Mouse (Mus musculus) gastrocnemius, adult 2 months (tissue): ENCODE results near the gene Nup43. TPM values are rescaled to one million over a fixed set of nuclear protein-coding genes. Genes with fewer than 3 reads are reported as not detected.
A peak's percentile ranks its signal among the peaks of the same experiment; 100 is the strongest.

Experiments
- DNase-seq: peaks from one replicate; pipeline ENCODE4 v3.0.0; 2022
- H3K27ac ChIP-seq: fragments of 200-600 bp; 2 replicates; pipeline ENCODE4 v1.8.1; 2022; ENCODE audit warnings: mild to moderate bottlenecking
- H3K4me3 ChIP-seq: fragments of 200-600 bp; 2 replicates; pipeline ENCODE4 v1.8.1; 2022; ENCODE audit warnings: mild to moderate bottlenecking, moderate library complexity
- CTCF ChIP-seq: fragments of 200-600 bp; IDR thresholded peaks from 2 replicates; pipeline ENCODE4 v1.8.1; 2022; ENCODE audit warnings: antibody characterized with exemption, mild to moderate bottlenecking, moderate library complexity
- intact Hi-C: fragments of 180-260 bp; cut with DNase I; formaldehyde crosslinking; loops from one replicate; pipeline ENCODE4 v1.15.1; 2025
- total RNA-seq, 2 experiments: library from RNA; stranded (reverse); gene quantifications; 2 replicates each; pipeline ENCODE4 v1.2.3; 2021

The Nup43 gene
- total RNA-seq, 2 experiments from 2014 or later, result 5.6 to 6.3 TPM

- Histone ChIP-seq H3K27ac (no peak overlapping the region), H3K4me3 (no peak overlapping the region)
- DNase-seq, result no peak
- intact Hi-C loops, result no loop called here
- TF ChIP-seq CTCF, result no peak
These were observed 42.8 kb downstream of the Nup43 start for GRCm38 (mm10) chr10:7710121-7710520.

- Histone ChIP-seq H3K4me3 (no peak overlapping the region), H3K27ac (no peak overlapping the region)
- TF ChIP-seq CTCF, result no peak
- intact Hi-C loops, result no loop called here
- no peak for DNase-seq
These were observed 45.2 kb downstream of the Nup43 start for GRCm38 (mm10) chr10:7712506-7712905.

DNA sequence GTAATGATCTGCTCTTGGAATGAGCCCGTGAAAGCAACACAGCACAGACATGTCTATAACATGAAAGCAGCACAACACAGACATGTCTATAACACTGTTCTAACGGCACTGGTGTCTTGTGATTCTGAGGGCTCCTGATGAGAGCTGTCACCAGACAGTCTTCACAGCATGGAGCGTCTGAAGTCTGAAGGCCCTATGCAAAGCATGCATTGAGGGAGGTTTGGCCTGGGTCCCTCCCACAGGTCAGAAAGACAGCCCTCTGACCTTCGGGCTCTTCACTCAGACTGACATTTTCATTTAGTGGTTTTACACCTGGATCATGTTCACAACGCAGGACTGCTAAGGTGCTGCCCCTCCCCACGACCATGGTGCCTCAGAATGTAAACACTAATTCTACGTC, 47.8 kb downstream of the Nup43 start:
- H3K27ac ChIP-seq, result no peak overlapping the region
- intact Hi-C loops, result no loop called here
- TF ChIP-seq CTCF, result no peak
- H3K4me3 ChIP-seq, result no peak overlapping the region
- DNase-seq, result no peak

DNA sequence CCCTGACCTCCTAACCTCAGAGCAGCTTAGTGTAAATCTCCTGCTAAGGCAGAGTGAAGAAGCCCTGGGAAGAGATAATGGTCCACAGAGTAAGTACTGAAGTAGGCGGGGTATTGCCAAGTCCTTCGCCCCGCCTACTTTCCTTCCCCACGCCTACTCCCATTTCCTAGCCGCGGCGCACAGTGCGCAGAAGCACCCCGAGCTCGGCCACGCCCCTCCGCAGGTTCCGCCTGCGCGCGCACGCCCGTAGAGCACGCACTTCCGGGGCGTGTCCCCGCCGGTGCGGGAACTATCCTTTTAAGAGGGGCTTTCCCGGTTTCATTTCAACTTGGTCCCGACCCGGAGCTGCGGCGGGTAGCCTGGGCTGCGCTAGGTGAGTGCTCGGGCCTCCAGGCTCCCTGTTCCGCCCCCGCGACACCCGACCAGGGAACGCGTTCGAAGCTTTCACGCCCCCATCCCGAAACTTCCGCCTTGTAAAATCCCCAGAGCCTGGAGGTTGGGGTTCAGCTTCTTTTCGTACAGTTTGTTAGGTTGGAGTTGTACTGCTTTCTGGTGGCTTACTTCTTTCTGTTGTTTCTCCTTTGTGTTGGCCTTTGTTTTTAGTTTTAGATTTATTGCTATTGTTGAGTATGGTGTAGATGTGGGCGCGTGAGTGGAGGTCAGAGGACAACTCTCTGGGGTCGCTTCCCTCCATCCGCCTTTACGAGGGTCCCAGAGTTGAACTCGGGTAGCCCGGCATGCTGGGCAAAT, 58.6 kb downstream of the Nup43 start, which contains the start of gene Katna1:
Gene Katna1, plus strand, starts transcription at position 250 of the 750 bp plus-strand sequence.
- no peak for TF ChIP-seq CTCF
- intact Hi-C loops, result no loop called here

DNA sequence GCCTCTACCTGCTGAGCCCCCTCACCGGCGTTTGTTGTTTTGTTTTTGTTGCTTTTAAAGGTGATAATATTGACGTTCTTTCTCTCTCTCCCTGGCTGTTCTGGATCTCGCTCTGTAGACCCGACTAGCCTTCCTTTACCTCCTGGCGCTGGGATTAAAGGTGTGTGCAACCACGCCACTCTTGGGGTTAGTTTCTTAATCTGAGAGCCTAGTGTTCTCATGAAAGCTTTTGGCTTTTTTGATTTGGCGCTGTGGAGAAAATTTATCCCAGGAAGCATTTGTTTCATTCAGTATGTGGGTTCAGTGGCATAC, 59.2 kb downstream of the Nup43 start:
- DNase-seq, result no peak

More for the DNA sequence above, 58.6 kb downstream of the Nup43 start, which contains the start of gene Katna1:
- DNase-seq, result peak; percentile 96
- Histone ChIP-seq H3K27ac (peak within 1 kb of the TSS; percentile 90), H3K4me3 (peak within 1 kb of the TSS; percentile 90)

DNA sequence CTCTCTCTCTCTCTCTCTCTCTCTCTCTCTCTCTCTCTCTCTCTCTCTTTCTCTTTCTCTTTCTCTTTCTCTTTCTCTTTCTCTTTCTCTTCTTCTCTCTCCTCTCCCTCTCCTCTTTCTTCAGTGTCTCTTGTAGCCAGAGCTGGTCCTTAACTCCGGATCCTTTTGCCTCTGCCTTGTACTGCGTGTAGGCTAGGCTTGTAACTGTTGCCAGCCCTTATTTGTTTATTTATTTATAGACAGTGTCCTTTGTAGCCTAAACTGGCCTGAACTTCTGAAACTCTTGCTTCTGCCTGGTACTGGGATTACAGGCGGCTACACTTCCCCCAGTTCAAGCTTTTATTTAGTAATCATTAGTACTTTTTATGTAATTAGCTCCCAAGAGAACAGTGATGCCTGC, 59.7 kb downstream of the Nup43 start:
- TF ChIP-seq CTCF, result no peak
- no peak overlapping the region for H3K27ac ChIP-seq
- DNase-seq, result no peak
- intact Hi-C loops, result no loop called here
- H3K4me3 ChIP-seq, result peak overlapping the region; percentile 32

More for the DNA sequence above, 59.2 kb downstream of the Nup43 start:
- intact Hi-C loops, result no loop called here
- H3K27ac ChIP-seq, result peak overlapping the region; percentile 90
- H3K4me3 ChIP-seq, result peak overlapping the region; percentile 90
- no peak for TF ChIP-seq CTCF

Other genes starting within 250 kb of the Nup43 start
- under 1 TPM in 1 of 2 experiments, not detected in 1; 0.08 TPM for gene Ulbp1, start 193.9 kb upstream of the Nup43 start, total RNA-seq
- gene Lrp11, start 77.7 kb upstream of the Nup43 start, total RNA-seq, result 1 to 10 TPM; 1.1 to 2.0 TPM
- gene Pcmt1, start 13.6 kb downstream of the Nup43 start, total RNA-seq, result 100 to 1,000 TPM; 102 to 110 TPM
- 10 to 100 TPM; 11.8 to 11.9 TPM for gene Lats1, start 13.7 kb downstream of the Nup43 start, total RNA-seq
- 10 to 100 TPM; 11.2 to 14.0 TPM for gene Katna1, start 58.5 kb downstream of the Nup43 start, total RNA-seq
- 100 to 1,000 TPM in 1 of 2 experiments, 10 to 100 TPM in 1; 97.7 to 111 TPM for gene Ginm1, start 125.3 kb downstream of the Nup43 start, total RNA-seq
- 10 to 100 TPM; 11.9 to 13.8 TPM for gene Ppil4, start 125.4 kb downstream of the Nup43 start, total RNA-seq
- under 1 TPM in 1 of 2 experiments, not detected in 1; 0.08 TPM for gene Zc3h12d, start 165.0 kb downstream of the Nup43 start, total RNA-seq